Mouse (Mus musculus): ENCODE results near the gene Prpf18. TPM values are rescaled to one million over a fixed set of nuclear protein-coding genes. Genes with fewer than 3 reads are reported as not detected.
"Not testable (repeated sequence)": the region's sequence is repeated elsewhere in the genome, so short reads cannot be mapped to it uniquely, and the experiment has no call there.

The Prpf18 gene
- polyA plus RNA-seq (2012; rRNA removed): 6.0 and 8.5 TPM in 2 replicates

GRCm38 (mm10) chr2:4651500-4652285 is at the start of gene Prpf18:
Gene Prpf18, minus strand, starts transcription at chr2:4652113.
- DNase-seq (ENCODE audit: low read depth, low spot score): peak; percentile 83
- WGBS: under 1% methylated on average over 40 of the region's 40 CpGs

GRCm38 (mm10) chr2:4679886-4680285 is 28.0 kb upstream of the Prpf18 start:
- 81% methylated on average over 3 of the region's 3 CpGs for WGBS
- DNase-seq (ENCODE audit: low read depth, low spot score): no peak

- no peak for DNase-seq (ENCODE audit: low read depth, low spot score)
- 80% methylated on average over 8 of the region's 8 CpGs for WGBS
These were observed 19.7 kb upstream of the Prpf18 start for GRCm38 (mm10) chr2:4671636-4672035.

- no peak for DNase-seq (ENCODE audit: low read depth, low spot score)
- WGBS: 83% methylated on average over 8 of the region's 8 CpGs
These were observed 17.8 kb upstream of the Prpf18 start for GRCm38 (mm10) chr2:4669701-4670100.

GRCm38 (mm10) chr2:4668626-4669025 is 16.7 kb upstream of the Prpf18 start:
- DNase-seq (ENCODE audit: low read depth, low spot score): no peak
- 75% methylated on average over 2 of the region's 2 CpGs for WGBS

- 84% methylated on average over 2 of the region's 2 CpGs for WGBS
- DNase-seq (ENCODE audit: low read depth, low spot score): no peak
These were observed 8.8 kb upstream of the Prpf18 start for GRCm38 (mm10) chr2:4660677-4661076.

GRCm38 (mm10) chr2:4649646-4650045 is 2.3 kb downstream of the Prpf18 start:
- DNase-seq (ENCODE audit: low read depth, low spot score): no peak
- 97% methylated on average over 2 of the region's 2 CpGs for WGBS

GRCm38 (mm10) chr2:4648094-4648493 is 3.8 kb downstream of the Prpf18 start:
- no peak for DNase-seq (ENCODE audit: low read depth, low spot score)
- 93% methylated on average over 4 of the region's 4 CpGs for WGBS

GRCm38 (mm10) chr2:4645066-4645465 is 6.8 kb downstream of the Prpf18 start:
- DNase-seq (ENCODE audit: low read depth, low spot score): no peak
- 85% methylated on average over 4 of the region's 4 CpGs for WGBS

- DNase-seq (ENCODE audit: low read depth, low spot score): no peak
- 77% methylated on average over 3 of the region's 3 CpGs for WGBS
These were observed 13.7 kb downstream of the Prpf18 start for GRCm38 (mm10) chr2:4638189-4638588.

- no peak for DNase-seq (ENCODE audit: low read depth, low spot score)
- 79% methylated on average over 7 of the region's 7 CpGs for WGBS
These were observed 15.3 kb downstream of the Prpf18 start for GRCm38 (mm10) chr2:4636656-4637055.

- WGBS: 79% methylated on average over 8 of the region's 8 CpGs
- no peak for DNase-seq (ENCODE audit: low read depth, low spot score)
These were observed 16.1 kb downstream of the Prpf18 start for GRCm38 (mm10) chr2:4635804-4636203.

- DNase-seq (ENCODE audit: low read depth, low spot score): no peak
- 94% methylated on average over 10 of the region's 10 CpGs for WGBS
These were observed 21.6 kb downstream of the Prpf18 start for GRCm38 (mm10) chr2:4630197-4630835.

GRCm38 (mm10) chr2:4629470-4629869 is 22.4 kb downstream of the Prpf18 start:
- WGBS: 90% methylated on average over 11 of the region's 11 CpGs
- no peak for DNase-seq (ENCODE audit: low read depth, low spot score)

GRCm38 (mm10) chr2:4628920-4629319 is 23.0 kb downstream of the Prpf18 start:
- no peak for DNase-seq (ENCODE audit: low read depth, low spot score)
- 91% methylated on average over 2 of the region's 2 CpGs for WGBS

- WGBS: 78% methylated on average over 3 of the region's 3 CpGs
- no peak for DNase-seq (ENCODE audit: low read depth, low spot score)
These were observed 25.0 kb downstream of the Prpf18 start for GRCm38 (mm10) chr2:4626911-4627310.

GRCm38 (mm10) chr2:4621471-4621985 is 30.4 kb downstream of the Prpf18 start:
- DNase-seq (ENCODE audit: low read depth, low spot score): no peak
- 64% methylated on average over 3 of the region's 3 CpGs for WGBS

GRCm38 (mm10) chr2:4620640-4621401 is 31.1 kb downstream of the Prpf18 start:
- DNase-seq (ENCODE audit: low read depth, low spot score): no peak
- 74% methylated on average over 12 of the region's 12 CpGs for WGBS

GRCm38 (mm10) chr2:4619893-4620593 is 31.9 kb downstream of the Prpf18 start:
- no peak for DNase-seq (ENCODE audit: low read depth, low spot score)
- WGBS: 62% methylated on average over 6 of the region's 6 CpGs

- not testable (repeated sequence) for DNase-seq (ENCODE audit: low read depth, low spot score)
These were observed 32.8 kb downstream of the Prpf18 start for GRCm38 (mm10) chr2:4619126-4619525.

Data from large intestine, adult 2 months (tissue).